Mouse (Mus musculus) ES-Bruce4 (cell line): ENCODE data around the gene Skp1a.

ENCODE experiments used
- CTCF ChIP-seq: IDR thresholded peaks from one replicate; pipeline ENCODE4 v1.8.1; 2011; ENCODE audit warnings: low read depth, low read length
- EP300 ChIP-seq: IDR thresholded peaks from 2 replicates; pipeline ENCODE4 v1.6.1; 2011; ENCODE audit warnings: low read depth, low read length; ENCODE audit not compliant: insufficient read depth

GRCm38 (mm10) chr11:52279611-52280145, 47.9 kb downstream of the Skp1a start:
- TF ChIP-seq EP300: no peak
- no peak for TF ChIP-seq CTCF
